Comparison of ENCODE assay signal across 8 mouse cellular contexts in genomic region chr8:115160407-115160806, GRCm38 (mm10).
DNase-seq lines count a peak whose midpoint lies in the region; ATAC-seq lines count a peak whose summit lies in the region.

No protein-coding gene starts in this region.

- no peak overlapping the region for H3K27ac ChIP-seq in heart, embryonic 13.5 days (replicated peaks)
- 0 out of 2 replicates have a peak overlapping the region, but pooled peaks have one; percentile 33 for H3K27ac ChIP-seq in embryonic facial prominence, embryonic 12.5 days
- no peak overlapping the region for H3K27ac ChIP-seq in hindbrain, embryonic 12.5 days
- H3K27ac ChIP-seq in macrophage, result no peak overlapping the region

- H3K4me1 ChIP-seq in heart, embryonic 13.5 days, result peaks cover 48% of the 10 kb centered on the region
- H3K4me1 ChIP-seq in embryonic facial prominence, embryonic 12.5 days, result peaks cover 39% of the 10 kb centered on the region
- peaks cover 35% of the 10 kb centered on the region for H3K4me1 ChIP-seq in hindbrain, embryonic 12.5 days

- peak overlapping the region; percentile 53 for H3K4me3 ChIP-seq in heart, embryonic 13.5 days
- H3K4me3 ChIP-seq in embryonic facial prominence, embryonic 12.5 days, result peak overlapping the region; percentile 20; the same call in 1 of the 2 replicates
- 0 out of 2 replicates have a peak overlapping the region, but pooled peaks have one; percentile 25 for H3K4me3 ChIP-seq in hindbrain, embryonic 12.5 days
- H3K4me3 ChIP-seq in macrophage (ENCODE audit: inconsistent target), result peak overlapping the region; percentile 28

- no peaks in the 10 kb centered on the region for H3K79me2 ChIP-seq in macrophage (ENCODE audit: inconsistent target)

- H3K4me2 ChIP-seq in heart, embryonic 13.5 days, result peak overlapping the region; percentile 78
- peak overlapping the region; percentile 47 for H3K4me2 ChIP-seq in embryonic facial prominence, embryonic 12.5 days (replicated peaks)
- peak overlapping the region; percentile 57 for H3K4me2 ChIP-seq in hindbrain, embryonic 12.5 days (replicated peaks)

- H3K9me3 ChIP-seq in heart, embryonic 13.5 days, result no peaks in the 10 kb centered on the region
- H3K9me3 ChIP-seq in embryonic facial prominence, embryonic 12.5 days, result no peaks in the 10 kb centered on the region
- no peaks in the 10 kb centered on the region for H3K9me3 ChIP-seq in hindbrain, embryonic 12.5 days (replicated peaks)

- DNase-seq in heart, postnatal 36 days, result no peak
- no peak for DNase-seq in yolk sac, embryonic 10.5 days (ENCODE audit: low spot score)
- no peak for DNase-seq in gastrocnemius, adult 8-10 months (ENCODE audit: low spot score in 2 of 2)

- 83% methylated on average over 5 of the region's 5 CpGs for WGBS in heart, embryonic 13.5 days
- 81% methylated on average over 5 of the region's 5 CpGs for WGBS in embryonic facial prominence, embryonic 12.5 days
- 87% methylated on average over 5 of the region's 5 CpGs for WGBS in hindbrain, embryonic 12.5 days
- 89% methylated on average over 5 of the region's 5 CpGs for WGBS in macrophage (ENCODE audit: missing documents)

- peak overlapping the region; percentile 76 for H3K9ac ChIP-seq in heart, embryonic 13.5 days
- H3K9ac ChIP-seq in embryonic facial prominence, embryonic 12.5 days, result no peak overlapping the region
- no peak overlapping the region for H3K9ac ChIP-seq in hindbrain, embryonic 12.5 days

- peaks cover 18% of the 10 kb centered on the region for H3K27me3 ChIP-seq in heart, embryonic 13.5 days (replicated peaks)
- H3K27me3 ChIP-seq in embryonic facial prominence, embryonic 12.5 days, result 0 out of 2 replicates have a peak, but pooled peaks cover 11% of the 10 kb centered on the region
- H3K27me3 ChIP-seq in hindbrain, embryonic 12.5 days, result peaks cover 13% of the 10 kb centered on the region

- intact Hi-C loops in heart, postnatal 36 days (cut with DNase I), result no loop called here

- no peak for ATAC-seq in heart, embryonic 13.5 days (ENCODE audit: extremely low read depth, insufficient number of reproducible peaks, low FRiP score, low TSS enrichment)
- ATAC-seq in embryonic facial prominence, embryonic 12.5 days (ENCODE audit: insufficient number of reproducible peaks, insufficient read depth, low FRiP score, low TSS enrichment), result no peak
- ATAC-seq in hindbrain, embryonic 12.5 days (ENCODE audit: low FRiP score), result no peak
- no peak for ATAC-seq in activated CD4-positive, CD25-positive, alpha-beta regulatory T cell, adult 4 months

- H3K36me3 ChIP-seq in heart, embryonic 13.5 days, result no peaks in the 10 kb centered on the region
- H3K36me3 ChIP-seq in embryonic facial prominence, embryonic 12.5 days, result no peaks in the 10 kb centered on the region
- H3K36me3 ChIP-seq in hindbrain, embryonic 12.5 days, result no peaks in the 10 kb centered on the region
- no peaks in the 10 kb centered on the region for H3K36me3 ChIP-seq in macrophage (ENCODE audit: inconsistent target)
